Mouse (Mus musculus) layer of hippocampus, postnatal 36 days (tissue): Measurements from ENCODE around the gene Rnf144a. TPM values are rescaled to one million over a fixed set of nuclear protein-coding genes. Genes with fewer than 3 reads are reported as not detected.
A peak's percentile ranks its signal among the peaks of the same experiment; 100 is the strongest.
"Not testable (repeated sequence)": the region's sequence is repeated elsewhere in the genome, so short reads cannot be mapped to it uniquely, and the experiment has no call there.

Experiments used
- DNase-seq, 2 experiments: peaks; one replicate each; pipeline ENCODE4 v3.0.0; 2022
- total RNA-seq, 2 experiments: library from RNA; stranded (reverse); gene quantifications; 2 replicates each; pipeline ENCODE4 v1.2.3; 2021

Gene Rnf144a
- 10 to 100 TPM; 22.6 to 23.8 TPM for total RNA-seq

GRCm38 (mm10) chr12:26415104-26415771 lies at the start of gene Rnf144a:
TSS of gene Rnf144a (minus strand) at chr12:26415254.
- peak; percentile 88 to 91 for DNase-seq

- DNase-seq = no peak
Measured at GRCm38 (mm10) chr12:26460091-26460490, 45.0 kb upstream of the Rnf144a start.

- no peak for DNase-seq
Measured at GRCm38 (mm10) chr12:26456028-26456698, 41.1 kb upstream of the Rnf144a start, which contains the start of gene Rsad2. TSS of gene Rsad2 (minus strand) at chr12:26456452.

DNA sequence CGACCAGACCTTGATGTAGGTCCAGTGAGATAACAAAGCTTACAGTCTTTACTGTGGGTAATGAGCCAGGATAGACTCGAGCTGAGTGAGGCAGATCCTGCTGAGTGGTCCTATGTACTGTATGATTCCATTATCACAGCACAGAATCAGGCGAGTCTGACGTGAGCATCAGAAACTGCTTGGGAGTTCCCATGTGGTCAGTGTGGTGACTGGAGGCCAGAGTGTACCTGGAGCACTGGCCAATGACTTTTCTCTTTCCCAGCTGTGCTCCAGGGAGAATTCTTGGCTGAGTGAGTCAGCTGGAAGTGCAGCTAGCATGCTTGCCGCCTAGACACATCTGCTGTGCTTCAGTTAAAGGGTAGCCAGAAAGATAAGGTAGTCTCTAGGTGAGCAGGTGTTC lies 39.6 kb upstream of the Rnf144a start:
- no peak for DNase-seq

- no peak for DNase-seq
Measured at GRCm38 (mm10) chr12:26452951-26453350, 37.9 kb upstream of the Rnf144a start.

- DNase-seq = no peak
Measured at GRCm38 (mm10) chr12:26451150-26451549, 36.1 kb upstream of the Rnf144a start.

- DNase-seq = no peak
Measured at GRCm38 (mm10) chr12:26449483-26449882, 34.4 kb upstream of the Rnf144a start.

DNA sequence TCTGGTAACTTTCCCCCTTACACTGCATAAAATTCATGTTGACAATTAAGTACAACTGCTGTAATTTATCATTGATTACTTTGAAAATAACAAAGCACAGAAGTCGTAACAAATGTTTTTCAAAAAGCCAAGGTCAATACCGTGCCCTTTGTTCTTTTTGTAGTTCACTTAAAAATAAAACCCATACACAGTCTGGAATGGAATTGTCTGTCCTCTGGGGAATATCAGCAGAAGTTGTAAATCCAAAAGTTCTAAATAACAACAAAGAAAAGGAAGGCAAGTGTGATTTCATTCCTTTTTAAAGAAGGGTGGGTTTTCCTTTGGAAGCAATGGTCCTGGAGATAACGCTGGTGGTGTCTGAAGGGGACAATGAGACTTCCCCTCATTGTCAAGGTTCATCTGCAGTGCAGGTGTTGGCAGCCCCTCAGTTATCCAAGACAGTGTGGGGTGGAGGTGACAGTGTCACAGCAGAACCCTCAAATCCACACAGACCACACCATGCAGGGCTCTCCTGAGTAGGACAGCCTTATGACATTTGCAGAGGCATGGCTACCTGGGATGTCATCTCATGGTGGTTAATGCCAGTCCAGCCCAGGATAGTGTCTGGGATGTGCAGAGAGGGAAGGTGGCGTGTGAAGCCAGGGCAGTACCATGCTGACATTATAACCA lies 31.5 kb upstream of the Rnf144a start:
- DNase-seq = no peak

GRCm38 (mm10) chr12:26444511-26444910 lies 29.5 kb upstream of the Rnf144a start:
- no peak for DNase-seq

DNA sequence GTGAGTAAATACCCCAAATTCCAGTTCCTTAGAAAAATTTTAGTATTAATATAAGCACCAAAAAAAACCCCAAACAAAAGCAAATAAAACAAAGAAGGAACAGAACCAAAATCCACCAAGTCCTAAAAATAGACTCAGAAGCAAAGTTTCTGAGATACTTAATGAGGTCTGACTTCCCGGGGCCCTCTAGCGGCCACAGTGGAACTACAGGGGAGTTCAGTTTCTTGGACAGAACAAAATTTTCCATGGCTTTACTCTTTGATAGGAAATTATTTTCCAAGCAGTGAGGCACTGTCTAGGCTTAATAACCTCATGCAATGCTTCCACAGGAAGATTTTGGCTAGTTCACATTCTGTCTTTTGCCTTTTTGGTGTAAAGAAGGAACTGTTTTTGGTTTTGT lies 29.0 kb upstream of the Rnf144a start:
- DNase-seq = peak; percentile 55 to 66

DNA sequence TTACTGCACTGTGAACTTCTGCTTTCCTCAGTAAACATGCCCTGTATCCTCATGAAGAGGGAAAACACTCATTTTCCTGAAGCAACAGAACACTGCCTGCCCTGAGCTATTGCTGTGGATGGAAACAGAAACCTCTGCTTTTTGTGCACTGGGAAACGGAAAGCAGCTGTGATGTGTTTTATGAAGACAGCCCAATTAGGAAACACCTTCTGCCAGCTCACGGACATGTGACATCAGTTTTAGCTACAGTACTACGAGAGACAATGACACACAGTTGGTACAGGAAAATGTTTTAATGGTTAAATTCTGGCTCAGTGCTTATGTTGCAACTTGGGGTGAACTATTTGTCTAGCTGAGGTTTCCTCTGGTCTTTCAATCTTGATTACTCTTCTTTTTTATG lies 24.3 kb upstream of the Rnf144a start:
- no peak for DNase-seq

GRCm38 (mm10) chr12:26437950-26438349 lies 22.9 kb upstream of the Rnf144a start:
- DNase-seq = no peak

DNA sequence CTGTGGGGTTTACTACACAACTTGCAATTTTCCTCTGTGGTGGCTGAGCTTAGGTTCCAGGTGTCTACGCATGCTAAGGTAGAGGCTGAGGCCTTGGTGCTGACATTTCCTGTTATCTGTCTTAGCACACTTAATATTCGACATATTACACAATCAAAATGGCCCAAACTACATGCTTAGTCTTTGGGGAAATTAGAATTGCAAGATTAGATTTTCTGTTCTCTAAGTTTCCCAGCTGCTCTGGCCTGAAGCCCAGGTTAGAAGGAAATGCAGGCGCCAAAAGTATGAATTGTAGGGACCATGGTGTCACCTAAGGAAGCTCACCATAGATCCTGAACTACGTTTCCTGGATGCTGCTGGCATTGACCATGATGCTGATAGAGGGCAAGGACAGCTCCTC lies 21.3 kb upstream of the Rnf144a start:
- DNase-seq = no peak

- DNase-seq = not testable (repeated sequence)
Measured at GRCm38 (mm10) chr12:26428771-26429170, 13.7 kb upstream of the Rnf144a start.

DNA sequence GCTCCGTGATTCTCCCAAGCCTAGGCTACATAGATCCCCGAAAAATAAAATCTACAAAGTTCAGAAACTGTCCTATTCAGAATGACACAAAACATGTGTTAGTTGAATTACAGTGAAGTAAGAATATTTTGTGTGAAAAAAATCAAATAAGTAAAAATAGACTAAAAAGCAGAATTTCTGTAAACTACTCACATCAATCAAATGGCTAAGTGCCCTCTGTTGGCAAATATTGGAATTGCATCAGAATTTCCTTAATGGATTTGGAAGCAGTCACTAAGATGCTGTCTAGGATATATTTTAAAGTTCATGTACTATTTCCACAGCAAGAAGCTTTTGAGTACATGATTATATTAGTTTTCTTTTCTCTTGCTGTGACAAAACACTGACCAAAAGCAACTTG lies 9.8 kb upstream of the Rnf144a start:
- DNase-seq = no peak

DNA sequence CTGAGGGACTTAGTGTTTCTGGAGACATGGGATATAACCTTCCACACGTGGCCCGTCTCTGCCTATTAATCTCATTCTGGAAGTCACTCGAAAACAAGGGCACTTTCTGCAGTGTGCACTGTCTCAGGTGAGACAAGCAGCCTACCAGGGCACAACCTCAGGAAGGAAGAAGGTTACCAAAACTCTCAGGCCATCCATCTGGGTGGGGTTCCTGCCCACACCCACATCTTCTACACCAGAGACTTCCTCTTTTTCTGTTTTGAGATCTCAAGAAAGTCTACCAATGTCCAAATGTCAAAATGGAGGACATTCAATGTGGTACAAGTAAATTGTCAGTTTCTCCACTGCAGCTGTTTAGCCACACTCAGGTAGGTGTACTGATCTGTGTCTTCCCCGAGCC lies 3.3 kb upstream of the Rnf144a start:
- no peak for DNase-seq

DNA sequence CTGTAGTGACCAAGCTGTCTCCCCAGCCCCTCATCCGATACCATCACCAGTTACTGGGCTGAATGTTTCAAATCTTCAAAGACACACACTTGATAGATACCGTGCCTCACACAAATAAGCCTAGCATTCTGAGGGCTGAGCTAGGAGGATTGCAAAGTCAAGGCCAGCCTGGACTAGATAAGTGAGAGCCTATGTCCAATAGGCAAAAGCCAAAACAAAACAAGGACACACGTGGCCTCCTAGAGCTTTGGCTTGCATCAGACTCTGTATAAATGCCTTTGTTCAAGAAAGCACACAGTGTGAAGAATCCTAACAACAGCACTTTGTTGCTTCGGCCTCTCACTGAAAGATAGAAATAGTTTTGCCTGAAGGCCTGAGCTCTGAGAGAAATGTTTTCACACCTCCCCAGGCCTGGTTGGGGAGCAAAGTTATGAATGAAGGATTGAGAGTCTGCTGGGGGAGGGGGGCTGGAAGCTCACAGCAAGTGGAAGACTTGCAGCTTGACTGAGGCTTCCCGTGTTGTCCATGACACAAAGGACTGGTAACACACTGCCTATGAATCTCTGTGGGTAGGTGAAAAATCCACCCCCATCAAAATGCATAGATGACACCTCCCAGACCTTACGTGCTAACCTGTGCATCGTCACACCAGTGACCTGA lies 1.7 kb upstream of the Rnf144a start:
- DNase-seq = no peak

- peak in 1 of 2 experiments; percentile 49 for DNase-seq
Measured at GRCm38 (mm10) chr12:26414451-26415103, 477 bp downstream of the Rnf144a start.

DNA sequence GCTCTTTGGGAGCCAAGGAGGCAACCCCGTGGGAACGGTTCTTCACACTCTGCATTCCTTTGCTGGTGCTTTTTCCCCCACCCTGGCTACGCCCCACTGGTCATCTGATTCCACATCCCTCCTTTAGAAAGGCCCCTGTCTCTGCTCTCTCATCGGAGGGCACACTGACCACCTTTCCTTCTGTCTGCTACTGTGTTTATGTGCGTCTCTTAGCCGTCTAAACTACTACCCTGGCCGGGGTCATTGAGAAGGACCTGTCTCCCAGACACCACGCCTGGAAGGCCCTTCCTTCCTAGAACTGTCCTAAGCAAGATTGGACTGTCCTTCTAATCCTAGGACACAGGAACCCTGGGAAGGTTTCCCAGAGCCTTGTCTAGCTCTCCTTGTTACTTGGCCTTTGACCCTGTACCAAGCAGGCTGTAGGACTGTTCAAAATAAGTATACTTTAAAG lies 1.1 kb downstream of the Rnf144a start:
- no peak for DNase-seq

- DNase-seq = no peak
Measured at GRCm38 (mm10) chr12:26412802-26413201, 2.3 kb downstream of the Rnf144a start.

GRCm38 (mm10) chr12:26411841-26412450 lies 3.1 kb downstream of the Rnf144a start:
- DNase-seq = no peak

DNA sequence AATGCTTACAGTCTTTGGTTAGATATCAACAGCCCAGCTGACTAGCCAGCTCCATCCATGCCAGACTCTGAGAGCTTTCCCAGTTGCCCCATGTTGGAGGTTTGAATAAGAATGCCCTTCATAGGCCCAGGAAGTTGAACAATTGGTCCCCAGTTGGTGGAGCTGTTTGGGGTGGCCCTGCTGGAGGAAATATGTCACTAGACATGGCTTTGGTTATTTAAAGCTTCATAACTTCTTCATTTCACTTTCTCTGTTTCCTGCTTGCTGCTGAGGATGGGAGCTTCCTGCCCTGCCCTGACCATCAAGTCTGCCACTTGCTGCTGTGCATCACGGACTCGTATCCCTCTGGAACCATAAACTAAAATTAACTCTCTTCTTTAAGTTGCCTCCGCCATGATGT lies 4.6 kb downstream of the Rnf144a start:
- DNase-seq = no peak
